Mouse (Mus musculus): ENCODE measurements around the gene Blvra. TPM values are rescaled to one million over a fixed set of nuclear protein-coding genes. Genes with fewer than 3 reads are reported as not detected.
A peak's percentile ranks its signal among the peaks of the same experiment; 100 is the strongest.
"Not testable (repeated sequence)": the region's sequence is repeated elsewhere in the genome, so short reads cannot be mapped to it uniquely, and the experiment has no call there.

Gene Blvra
- total RNA-seq, 2 experiments from 2014 or later: 20.9 to 23.3 TPM

- not testable (repeated sequence) for DNase-seq (ENCODE audit: low spot score in 2 of 2)
These were observed 64.8 kb downstream of the Blvra start for GRCm38 (mm10) chr2:127135255-127135654.

- DNase-seq (ENCODE audit: low spot score in 2 of 2): peak in 1 of 2 experiments; percentile 20
These were observed 66.5 kb downstream of the Blvra start for GRCm38 (mm10) chr2:127136979-127137378.

GRCm38 (mm10) chr2:127137838-127138420 is 67.5 kb downstream of the Blvra start:
- no peak for DNase-seq (ENCODE audit: low spot score in 2 of 2)

GRCm38 (mm10) chr2:127138449-127138848 is 68.0 kb downstream of the Blvra start:
- no peak for DNase-seq (ENCODE audit: low spot score in 2 of 2)

GRCm38 (mm10) chr2:127139094-127139493 is 68.6 kb downstream of the Blvra start:
- DNase-seq (ENCODE audit: low spot score in 2 of 2): no peak

- DNase-seq (ENCODE audit: low spot score in 2 of 2): no peak
These were observed 69.1 kb downstream of the Blvra start for GRCm38 (mm10) chr2:127139605-127140004.

- DNase-seq (ENCODE audit: low spot score in 2 of 2): peak; percentile 19 to 57
These were observed 69.5 kb downstream of the Blvra start for GRCm38 (mm10) chr2:127140011-127140410.

- no peak for DNase-seq (ENCODE audit: low spot score in 2 of 2)
These were observed 71.6 kb downstream of the Blvra start for GRCm38 (mm10) chr2:127142031-127142430.

- DNase-seq (ENCODE audit: low spot score in 2 of 2): no peak
These were observed 72.2 kb downstream of the Blvra start for GRCm38 (mm10) chr2:127142577-127143157.

GRCm38 (mm10) chr2:127143158-127144063 is 72.9 kb downstream of the Blvra start, which contains the start of gene Itpripl1:
TSS of gene Itpripl1 (minus strand) at chr2:127143442.
- peak; percentile 23 to 25 for DNase-seq (ENCODE audit: low spot score in 2 of 2)

- DNase-seq (ENCODE audit: low spot score in 2 of 2): no peak
These were observed 75.2 kb downstream of the Blvra start for GRCm38 (mm10) chr2:127145699-127146098.

Small RNA genes within 50 kb of the gene (microRNA-seq; reads per million reads assigned to microRNA genes)
- 0 reads per million in 2 experiments for gene Gm24081

Other genes with a start within 250 kb of the Blvra start
- 10 to 100 TPM; 32.7 to 33.4 TPM for gene Trpm7, start 194.4 kb upstream of the Blvra start, total RNA-seq (2021)
- gene Sppl2a, start 137.4 kb upstream of the Blvra start, total RNA-seq (2021): 10 to 100 TPM; 24.9 to 27.3 TPM
- gene Ap4e1, start 61.9 kb upstream of the Blvra start, total RNA-seq (2021): 10 to 100 TPM; 11.0 to 11.5 TPM
- 1 to 10 TPM in 1 of 2 experiments, under 1 TPM in 1; 0.45 to 1.2 TPM for gene Ncaph, start 63.3 kb downstream of the Blvra start, total RNA-seq (2021)
- 1 to 10 TPM; 2.5 to 3.0 TPM for gene Itpripl1, start 72.8 kb downstream of the Blvra start, total RNA-seq (2021)
- 1 to 10 TPM in 1 of 2 experiments, under 1 TPM in 1; 0.37 to 1.3 TPM for gene 1810024B03Rik, start 137.6 kb downstream of the Blvra start, total RNA-seq (2021)
- gene Snrnp200, start 137.7 kb downstream of the Blvra start, total RNA-seq (2021): 10 to 100 TPM; 94.5 to 95.2 TPM
- 10 to 100 TPM; 72.8 to 81.6 TPM for gene Ciao1, start 177.2 kb downstream of the Blvra start, total RNA-seq (2021)
- 10 to 100 TPM; 73.5 to 75.8 TPM for gene Tmem127, start 177.2 kb downstream of the Blvra start, total RNA-seq (2021)
- 100 to 1,000 TPM in 1 of 2 experiments, 10 to 100 TPM in 1; 99.8 to 104 TPM for gene Stard7, start 199.6 kb downstream of the Blvra start, total RNA-seq (2021)